Mouse (Mus musculus) G1E-ER4 (cell line): ENCODE results near the gene Camta2. TPM values are rescaled to one million over a fixed set of nuclear protein-coding genes. Genes with fewer than 3 reads are reported as not detected.

Source experiments
- GATA1 ChIP-seq: IDR thresholded peaks from one replicate; pipeline ENCODE4 v1.8.0; 2012; ENCODE audit warnings: low read length, inconsistent platforms
- polyA plus RNA-seq: library from polyadenylated mRNA; stranded (reverse); fragments of >175 nt; gene quantifications from 2 replicates; pipeline ENCODE4 v1.2.3, GENCODE M21; 2012

The Camta2 gene
- polyA plus RNA-seq, 1 experiment = 30.8 TPM

DNA sequence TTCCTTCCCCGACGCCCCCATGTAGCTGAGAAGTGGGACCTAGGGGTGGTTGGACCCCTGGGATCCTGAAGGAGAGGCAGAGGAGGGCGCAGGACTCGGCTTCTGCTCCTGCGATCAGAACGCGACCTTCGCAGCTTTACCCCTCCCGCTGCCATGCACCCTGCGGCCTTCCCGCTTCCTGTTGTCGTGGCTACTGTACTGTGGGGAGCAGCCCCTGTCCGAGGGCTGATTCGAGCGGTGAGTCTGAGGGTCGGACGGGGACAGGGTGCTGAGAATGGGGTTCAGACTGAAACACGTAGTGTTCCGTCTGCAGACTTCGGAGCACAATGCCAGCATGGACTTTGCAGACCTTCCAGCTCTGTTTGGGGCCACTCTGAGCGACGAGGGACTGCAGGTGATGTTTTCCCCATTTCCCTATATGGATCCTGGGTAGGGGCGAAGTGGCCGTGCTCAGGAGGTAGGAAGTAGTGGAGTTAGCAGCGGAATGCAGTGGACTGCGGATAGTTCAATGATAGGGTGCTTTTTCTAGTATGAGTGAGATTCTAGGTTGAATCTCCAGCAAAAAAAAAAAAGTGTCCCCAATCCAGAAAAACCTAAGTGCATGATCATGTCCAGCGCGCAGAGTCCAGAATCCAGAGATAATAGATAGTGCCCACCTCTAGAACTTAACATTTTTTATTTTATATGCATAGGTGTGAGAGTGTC lies 40.0 kb downstream of the Camta2 start:
- no peak for TF ChIP-seq GATA1

GRCm38 (mm10) chr11:70646691-70647650 lies 40.9 kb downstream of the Camta2 start, which contains the start of the genes Rnf167 and Slc25a11:
TSS of gene Rnf167 (plus strand) at chr11:70647235.
TSS of gene Slc25a11 (minus strand) at chr11:70647479.
- TF ChIP-seq GATA1 = no peak

DNA sequence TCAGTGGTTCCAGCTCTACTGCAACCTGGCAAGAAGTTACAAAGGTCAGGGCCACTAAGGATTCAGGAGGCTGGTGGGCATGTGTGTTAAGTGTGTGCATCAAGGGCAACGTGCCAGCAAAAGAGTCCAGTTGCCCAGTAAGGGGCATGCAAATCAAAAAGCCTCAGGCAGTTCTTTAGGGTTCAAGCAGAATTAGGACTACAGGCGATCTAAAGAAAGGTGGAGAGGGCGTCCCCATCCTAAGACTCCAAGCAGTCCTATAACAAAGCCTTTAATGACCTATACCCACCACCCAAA lies 41.7 kb downstream of the Camta2 start:
- no peak for TF ChIP-seq GATA1

DNA sequence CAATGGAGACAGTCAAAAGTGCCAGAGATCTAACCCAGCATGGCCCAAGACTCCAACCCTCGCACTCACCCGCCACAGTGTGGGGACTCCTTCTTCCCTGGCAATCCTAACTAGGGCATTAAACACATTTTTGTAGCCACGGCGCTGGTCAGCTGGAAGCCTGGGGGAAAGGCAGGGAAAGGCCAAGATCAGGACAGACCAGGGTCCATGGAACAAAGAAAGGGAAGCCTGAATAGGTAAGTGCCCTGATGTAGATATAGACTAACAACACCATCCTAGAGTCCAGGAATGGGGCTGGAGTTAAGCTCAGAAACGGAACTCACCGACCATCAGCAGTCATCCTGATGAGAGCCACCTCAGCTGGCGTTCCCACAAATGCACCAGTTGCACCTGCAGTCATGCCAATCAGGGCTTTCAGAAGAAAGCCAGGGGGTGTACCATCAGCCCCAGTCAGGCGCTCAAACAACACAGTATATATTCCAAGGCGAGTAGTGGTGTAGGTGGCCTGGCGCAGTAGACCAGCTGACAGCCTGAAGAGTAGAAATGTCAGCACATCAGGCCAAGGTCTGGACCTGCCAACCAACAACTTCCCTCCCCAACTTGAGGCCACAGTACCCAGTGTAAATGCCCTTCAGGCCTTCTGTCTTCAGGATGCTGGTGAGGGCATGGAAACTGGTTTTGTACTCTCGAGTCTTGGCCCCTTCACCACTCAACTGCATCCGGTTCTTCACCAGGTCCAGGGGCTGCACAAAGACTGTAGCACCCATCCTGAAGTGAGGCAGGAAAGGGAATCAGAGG lies 42.2 kb downstream of the Camta2 start:
- TF ChIP-seq GATA1 = no peak

GRCm38 (mm10) chr11:70644564-70645103 lies 43.3 kb downstream of the Camta2 start:
- no peak for TF ChIP-seq GATA1

- TF ChIP-seq GATA1 = no peak
These were observed 44.9 kb downstream of the Camta2 start for GRCm38 (mm10) chr11:70643051-70643450.

DNA sequence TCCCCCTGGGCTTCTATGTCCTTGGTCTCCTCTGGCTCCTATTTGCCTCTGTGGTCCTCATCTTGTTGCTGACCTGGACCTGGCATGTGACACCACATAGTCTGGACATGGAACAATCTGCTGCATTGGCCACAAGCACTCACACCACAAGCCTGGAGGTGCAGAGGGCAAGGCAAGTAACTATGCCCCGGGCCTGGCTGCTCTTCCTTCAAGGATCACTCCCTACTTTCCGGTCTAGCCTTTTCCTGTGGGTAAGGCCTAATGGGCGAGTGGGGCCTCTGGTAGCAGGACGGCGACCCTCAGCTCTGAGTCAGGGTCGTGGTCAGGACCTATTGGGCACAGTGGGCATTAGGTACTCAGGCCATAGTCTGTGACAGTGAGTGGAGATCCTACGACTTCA lies 46.7 kb downstream of the Camta2 start:
- TF ChIP-seq GATA1 = no peak

- no peak for TF ChIP-seq GATA1
These were observed 47.9 kb downstream of the Camta2 start for GRCm38 (mm10) chr11:70639976-70640375.

- peak; percentile 99 for TF ChIP-seq GATA1
These were observed 49.1 kb downstream of the Camta2 start, which contains the start of gene Gp1ba for GRCm38 (mm10) chr11:70638714-70639278. TSS of gene Gp1ba (plus strand) at chr11:70639122.

GRCm38 (mm10) chr11:70638293-70638692 lies 49.6 kb downstream of the Camta2 start:
- no peak for TF ChIP-seq GATA1

GRCm38 (mm10) chr11:70637764-70638163 lies 50.1 kb downstream of the Camta2 start:
- no peak for TF ChIP-seq GATA1

- TF ChIP-seq GATA1 = no peak
These were observed 52.3 kb downstream of the Camta2 start for GRCm38 (mm10) chr11:70635601-70636000.

GRCm38 (mm10) chr11:70630129-70630528 lies 57.8 kb downstream of the Camta2 start:
- no peak for TF ChIP-seq GATA1

GRCm38 (mm10) chr11:70629557-70629956 lies 58.3 kb downstream of the Camta2 start:
- TF ChIP-seq GATA1 = no peak

DNA sequence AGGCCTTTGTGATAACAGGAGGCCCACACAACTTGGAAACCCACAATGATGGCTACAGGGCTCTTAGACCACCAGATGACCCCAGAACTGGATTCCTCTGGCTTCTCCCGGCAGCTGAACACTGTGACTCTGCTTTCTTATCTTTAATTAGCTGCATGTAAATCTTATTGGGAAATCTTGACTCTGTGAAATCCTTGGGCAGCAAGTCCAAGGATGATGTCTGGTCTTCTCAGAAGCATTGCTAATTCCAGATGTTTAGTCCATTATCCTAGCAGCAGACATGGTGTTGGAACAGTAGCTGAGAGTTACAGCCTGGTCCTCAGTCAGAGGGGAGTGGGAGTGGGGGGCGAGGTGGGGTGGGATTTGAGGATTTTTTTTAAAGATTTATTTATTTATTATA lies 59.5 kb downstream of the Camta2 start:
- TF ChIP-seq GATA1 = no peak

DNA sequence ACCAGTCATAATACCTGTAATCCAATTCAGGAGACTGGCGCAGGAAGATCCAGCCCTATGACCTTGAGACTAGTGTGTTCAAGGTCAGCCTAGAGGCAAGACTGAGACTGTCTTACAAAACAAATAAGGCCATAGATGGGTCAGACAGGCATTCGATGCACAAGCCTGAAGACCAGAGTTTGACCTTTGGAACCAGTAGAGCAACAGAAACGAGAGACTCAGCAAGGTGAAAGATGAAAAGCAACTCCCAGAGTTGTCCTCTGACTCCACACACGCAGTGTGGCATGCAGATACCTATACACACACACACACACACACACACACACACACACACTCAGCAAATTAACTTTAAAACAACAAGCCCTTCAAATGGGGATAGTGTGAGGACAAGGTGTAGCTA lies 61.0 kb downstream of the Camta2 start:
- TF ChIP-seq GATA1 = no peak
